Mouse (Mus musculus) brain, adult 2 months (tissue): ENCODE measurements around the gene Gm6096.

Source experiments
- DNase-seq: peaks from one replicate; pipeline ENCODE4 v3.0.0; 2011; ENCODE audit warnings: low read depth, low spot score

The Gm6096 gene

DNA sequence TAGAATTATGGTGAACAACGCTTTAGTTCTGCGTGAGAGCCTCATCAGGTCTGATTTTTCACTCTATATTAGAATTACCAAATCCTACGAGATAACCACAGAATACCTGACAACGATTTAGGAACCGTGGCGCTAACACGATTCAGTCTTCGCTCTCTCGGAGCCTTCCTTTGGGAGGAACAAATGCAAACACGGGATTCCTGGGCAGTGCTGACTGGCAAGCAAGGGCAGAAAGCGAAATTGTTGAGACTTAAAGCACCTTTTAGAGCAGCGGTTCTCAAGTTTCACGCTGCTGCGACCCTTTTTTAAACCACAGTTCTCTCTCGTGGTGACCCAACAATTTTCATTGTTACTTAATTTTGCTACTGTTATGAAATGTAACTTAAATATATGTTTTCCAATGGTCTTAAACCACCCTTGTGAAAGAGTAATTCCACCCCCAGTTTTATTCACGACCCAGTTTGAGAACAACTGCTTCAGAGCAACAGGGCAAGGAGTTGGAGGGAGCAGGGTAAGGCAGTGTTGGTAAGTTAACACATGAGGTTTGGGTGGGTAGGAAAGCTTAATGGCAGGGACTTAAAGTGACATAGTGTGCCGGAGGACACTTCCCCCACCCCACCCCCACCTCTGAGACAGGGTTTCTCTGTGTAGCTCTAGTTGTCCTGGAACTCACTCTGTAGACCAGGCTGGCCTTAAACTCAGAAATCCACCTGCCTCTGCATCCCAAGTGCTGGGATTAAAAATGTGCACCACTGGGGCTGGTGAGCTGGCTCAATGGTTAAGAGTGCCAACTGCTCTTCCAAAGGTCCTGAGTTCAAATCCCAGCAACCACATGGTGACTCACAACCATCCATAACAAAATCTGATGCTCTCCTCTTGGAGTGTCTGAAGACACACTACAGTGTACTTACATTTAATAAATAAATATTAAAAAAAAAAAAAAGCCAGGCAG, 16.0 kb upstream of the Gm6096 start:
- DNase-seq: peak; percentile 58

DNA sequence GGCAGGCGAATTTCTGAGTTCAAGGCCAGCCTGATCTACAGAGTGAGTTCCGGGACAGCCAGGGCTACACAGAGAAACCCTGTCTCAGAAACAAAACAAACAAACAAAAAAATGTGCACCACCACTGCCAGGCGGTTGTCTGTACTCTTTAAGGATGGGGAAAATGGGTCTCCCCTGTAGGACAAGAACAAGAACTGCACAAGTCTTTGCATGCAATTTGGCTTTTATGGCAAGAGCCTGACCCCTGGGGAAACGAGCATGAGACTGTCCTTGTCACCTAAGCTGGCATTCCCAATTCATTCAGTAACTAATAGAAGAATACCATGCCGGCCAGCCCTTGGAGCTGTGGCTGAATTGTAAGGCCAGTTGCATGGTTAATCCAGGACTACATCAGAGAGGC, 15.2 kb upstream of the Gm6096 start:
- no peak for DNase-seq

DNA sequence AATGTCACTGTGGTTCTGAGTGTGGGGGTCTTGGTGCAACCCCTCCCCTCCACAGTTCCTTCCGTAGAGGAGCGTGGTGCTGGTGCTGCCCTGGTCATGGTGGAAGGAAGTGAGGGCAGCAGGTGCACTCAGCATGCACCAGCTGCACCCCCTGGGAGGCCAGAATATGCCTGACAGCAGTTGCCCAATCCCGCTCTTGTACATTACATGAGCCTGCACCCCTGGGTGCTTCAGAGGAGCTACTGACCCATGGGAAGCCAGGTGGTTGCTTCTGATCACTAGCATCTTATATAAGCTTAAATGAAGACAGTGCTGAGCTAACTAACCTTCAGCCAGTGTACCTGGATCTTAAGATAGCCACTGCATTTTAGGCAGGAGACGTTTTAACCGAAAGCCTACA, 12.8 kb upstream of the Gm6096 start:
- no peak for DNase-seq

DNA sequence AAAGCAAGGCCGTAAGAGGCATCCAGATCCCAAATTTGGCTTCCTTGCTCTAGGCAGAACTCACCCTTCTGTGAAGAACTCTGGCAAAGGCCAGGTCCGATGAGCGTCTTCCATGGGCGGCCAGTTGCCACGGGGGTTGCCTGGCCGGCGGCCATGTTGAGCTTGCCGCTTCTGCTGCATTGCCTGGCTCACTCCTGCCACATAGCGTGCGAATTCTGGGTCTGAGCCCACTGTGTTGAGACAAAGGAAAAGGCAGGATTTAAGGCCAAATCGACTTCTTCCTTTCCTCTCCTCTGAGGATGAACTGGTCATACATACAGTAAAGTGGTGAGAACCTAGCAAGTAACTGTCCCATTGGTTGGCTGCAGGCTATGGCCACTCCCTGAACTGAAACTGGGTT, 8.7 kb upstream of the Gm6096 start:
- DNase-seq: peak; percentile 77

DNA sequence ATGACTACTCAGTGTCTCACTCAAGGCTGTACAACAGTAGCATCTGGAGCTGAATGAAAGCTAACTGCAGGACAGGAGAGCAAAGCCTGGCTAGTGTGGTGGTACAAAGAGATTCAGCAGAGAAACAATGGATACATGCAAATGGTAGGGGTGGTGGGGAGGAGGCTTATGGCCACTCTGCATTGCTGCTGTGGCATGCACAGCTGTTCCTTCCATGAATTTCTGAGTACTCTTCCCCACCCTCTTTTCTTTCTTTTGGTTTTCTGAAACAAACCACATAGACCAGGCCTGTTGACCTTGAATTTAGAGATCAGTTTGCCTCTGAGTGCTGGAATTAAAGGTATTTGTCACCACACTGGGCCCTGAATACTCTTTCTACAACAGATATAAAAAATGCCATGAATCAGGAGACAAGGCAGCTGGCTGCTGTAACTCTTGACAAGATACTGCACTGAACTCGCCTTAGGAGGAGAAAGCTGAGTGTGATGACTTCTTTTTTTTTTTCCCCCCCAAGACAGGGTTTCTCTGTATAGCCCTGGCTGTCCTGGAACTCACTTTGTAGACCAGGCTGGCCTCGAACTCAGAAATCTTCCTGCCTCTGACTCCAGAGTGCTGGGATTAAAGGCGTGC, 3.9 kb upstream of the Gm6096 start:
- DNase-seq: no peak

DNA sequence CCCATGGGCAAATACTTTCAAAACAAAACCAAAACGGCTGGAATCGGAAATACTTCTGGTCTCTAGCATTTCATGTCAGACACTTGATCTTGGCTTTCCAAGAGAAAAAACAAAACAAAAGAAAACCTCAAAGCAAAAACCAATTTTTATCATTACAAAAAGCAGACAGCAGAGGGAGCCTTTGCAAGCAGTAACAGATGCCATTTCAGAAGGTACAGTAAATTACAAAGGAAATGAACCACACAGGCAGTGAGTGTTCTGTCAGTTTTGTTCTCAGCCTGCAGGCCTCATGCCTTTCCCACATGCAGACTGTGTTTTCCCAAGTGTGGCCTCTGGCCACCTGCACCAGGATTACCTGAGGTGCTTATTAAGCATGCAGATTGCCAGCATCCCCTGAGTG, 1.2 kb downstream of the Gm6096 start:
- DNase-seq: peak; percentile 67

DNA sequence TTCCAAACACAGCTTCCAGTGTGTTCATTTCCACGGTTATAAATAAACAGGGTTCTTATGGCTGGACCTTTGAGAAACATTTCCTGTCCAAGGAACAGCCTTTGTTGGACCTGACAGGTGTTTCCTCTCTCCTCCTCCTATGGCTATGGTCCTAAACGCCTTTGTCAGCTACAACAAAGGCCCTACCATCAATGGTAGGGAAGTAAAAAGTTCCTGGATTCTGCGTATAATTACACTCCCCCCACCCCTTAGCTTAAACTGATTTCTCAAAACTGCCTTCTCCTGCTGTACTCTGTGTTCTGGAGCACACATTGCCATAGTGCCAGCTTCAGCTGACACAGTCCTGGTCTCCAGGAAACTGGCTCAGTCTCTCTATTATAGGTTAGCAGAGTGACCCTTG, 4.3 kb downstream of the Gm6096 start:
- DNase-seq: no peak

DNA sequence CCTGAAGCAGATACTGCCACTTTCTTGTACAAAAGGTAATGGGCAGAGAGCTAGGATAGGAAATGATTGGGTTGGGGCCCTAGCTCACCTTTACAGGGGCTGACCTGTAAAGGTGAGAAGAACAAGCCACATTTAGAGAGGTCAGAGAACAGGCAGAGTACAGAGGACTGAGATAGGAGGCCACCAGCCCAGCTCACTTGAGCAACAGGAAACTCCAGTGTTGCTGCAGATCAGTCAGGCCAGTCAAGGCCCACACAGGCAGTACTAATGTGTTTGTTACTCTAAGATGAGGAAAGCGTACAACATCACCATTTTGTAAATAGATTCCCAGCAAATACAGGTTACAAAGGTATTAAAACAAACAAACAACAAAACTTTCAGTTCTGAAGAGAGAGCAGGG, 5.1 kb downstream of the Gm6096 start:
- no peak for DNase-seq

DNA sequence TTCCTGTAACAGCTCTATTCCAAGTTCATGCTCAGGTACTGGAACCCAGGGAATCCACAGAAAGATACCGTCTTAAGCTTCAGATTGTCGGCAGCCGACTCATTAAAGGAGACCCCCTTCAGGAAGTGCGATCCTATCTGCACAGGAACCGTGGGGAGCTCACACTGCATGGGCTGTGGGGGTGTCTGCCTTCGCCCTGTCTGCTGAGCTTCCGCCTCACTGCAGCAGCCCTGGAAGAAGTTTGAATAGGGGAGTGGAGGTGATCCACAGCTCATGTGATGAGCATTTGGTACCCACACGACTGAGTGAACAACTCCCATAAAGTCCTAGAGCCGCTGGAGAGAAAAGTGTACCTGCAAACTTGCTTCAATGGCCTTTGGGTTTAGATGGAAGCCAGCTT, 6.4 kb downstream of the Gm6096 start:
- no peak for DNase-seq

DNA sequence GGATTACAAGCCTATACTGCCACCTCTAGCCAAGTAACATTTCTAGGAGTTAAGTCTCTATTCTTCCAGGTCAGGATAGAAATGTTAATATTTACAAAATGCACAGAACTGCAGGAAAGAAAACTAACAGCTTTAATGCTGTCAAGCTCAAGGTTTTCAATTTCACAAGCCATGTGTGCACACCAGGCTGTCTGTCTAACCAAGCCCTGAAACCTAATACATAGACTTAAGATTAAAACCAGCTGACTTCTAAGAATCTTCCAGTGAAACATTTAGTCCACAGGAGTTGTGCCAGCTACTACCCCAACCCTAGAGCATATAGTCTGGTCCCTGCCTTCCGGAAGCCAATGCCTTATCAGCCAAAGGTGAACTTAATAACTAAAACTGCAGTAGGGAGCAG, 7.6 kb downstream of the Gm6096 start:
- no peak for DNase-seq

DNA sequence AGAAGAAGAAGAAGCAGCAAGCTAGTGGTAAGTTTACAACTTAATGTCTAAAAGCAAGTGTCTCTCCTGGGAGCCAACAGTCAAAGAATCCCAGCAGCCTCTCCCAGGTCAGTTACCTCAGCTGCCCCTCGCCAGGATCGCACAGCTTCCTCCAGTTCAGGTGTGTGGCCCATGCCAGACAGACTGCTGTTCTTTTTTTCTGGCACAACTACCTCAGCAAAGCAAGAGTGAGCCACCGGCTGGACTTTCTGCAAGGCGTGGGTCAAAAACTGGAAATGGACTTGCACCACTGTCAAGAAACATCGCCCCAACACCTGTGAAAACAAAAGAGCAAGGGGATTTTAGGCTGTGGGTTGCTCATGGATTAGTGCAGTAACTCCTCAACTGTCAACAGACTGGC, 12.6 kb downstream of the Gm6096 start:
- DNase-seq: no peak

DNA sequence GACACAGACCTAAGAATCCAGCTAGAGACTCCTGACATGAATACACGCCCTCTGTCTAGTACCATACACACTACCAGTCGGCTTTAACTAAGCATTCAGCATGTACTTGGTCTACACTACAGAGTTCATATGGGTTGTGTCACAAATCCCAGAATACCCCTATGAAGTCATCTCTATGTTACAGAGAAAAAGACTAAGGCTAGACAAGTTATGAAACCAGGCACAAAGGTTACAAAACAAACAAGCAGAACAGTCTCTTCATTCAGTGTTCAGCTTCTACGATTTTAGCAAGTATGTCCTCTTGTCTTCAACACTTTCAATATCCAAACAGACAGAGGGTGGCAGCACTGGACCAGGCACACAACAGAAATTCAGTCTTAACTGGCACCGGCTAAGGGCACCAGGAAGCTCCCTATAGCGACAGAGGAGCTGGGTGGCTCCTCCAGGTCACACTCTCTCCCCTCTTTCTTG, 15.1 kb downstream of the Gm6096 start:
- DNase-seq: peak; percentile 94

DNA sequence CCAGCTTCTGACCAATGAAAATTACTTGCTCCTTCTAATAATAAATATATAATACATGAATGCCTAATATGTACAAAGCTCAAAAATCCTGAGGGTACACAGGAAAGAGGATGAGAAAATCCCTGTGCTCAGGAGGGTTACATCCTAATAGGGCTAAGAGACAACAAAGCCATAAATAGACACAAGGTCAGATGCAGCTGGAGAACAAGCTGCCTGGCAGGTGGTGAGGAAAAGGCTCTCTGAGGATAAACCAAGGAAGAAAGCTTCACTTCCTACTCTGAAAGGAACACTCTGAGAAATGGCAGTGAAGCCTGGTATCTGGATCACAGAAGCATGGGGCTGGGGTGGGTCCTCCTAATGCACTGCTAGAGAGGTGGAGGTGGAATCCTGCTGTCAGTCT, 15.6 kb downstream of the Gm6096 start:
- no peak for DNase-seq

DNA sequence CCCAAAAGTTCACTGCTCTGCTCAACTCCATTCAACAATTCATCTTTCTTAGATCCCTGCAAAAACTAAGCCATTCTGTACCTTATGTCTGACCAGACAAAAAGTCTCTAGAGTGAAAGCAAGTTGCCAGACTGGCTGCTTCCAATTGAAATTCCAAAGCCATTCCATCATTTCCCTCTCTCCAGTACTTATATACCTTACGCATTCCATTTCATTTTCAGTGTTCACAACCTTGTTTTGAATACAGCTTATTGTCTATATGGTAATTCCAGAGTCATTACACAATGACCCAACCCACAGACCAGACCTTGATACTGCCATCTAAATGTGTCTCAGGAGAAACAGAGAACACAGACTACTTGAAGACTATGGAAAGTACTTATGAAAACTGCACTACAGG, 17.6 kb downstream of the Gm6096 start:
- no peak for DNase-seq

DNA sequence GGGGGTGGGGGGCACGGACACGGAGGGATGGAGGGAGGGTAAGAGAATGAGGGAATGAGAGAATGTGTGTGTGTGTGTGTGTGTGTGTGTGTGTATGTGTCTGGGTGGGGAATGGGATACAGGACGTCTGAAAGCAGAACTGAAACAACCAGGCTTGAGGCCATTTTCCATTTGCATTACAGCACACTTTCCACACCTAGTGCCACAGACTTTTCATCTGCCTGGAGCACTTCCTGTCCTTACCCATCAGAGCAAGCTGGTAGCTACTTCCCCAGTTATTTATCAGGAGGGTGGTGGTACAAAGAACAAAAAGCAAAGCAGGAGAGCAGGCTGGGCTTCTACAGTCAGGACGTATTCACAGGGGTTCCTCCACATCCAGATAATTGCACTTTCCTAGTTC, 21.6 kb downstream of the Gm6096 start:
- no peak for DNase-seq

DNA sequence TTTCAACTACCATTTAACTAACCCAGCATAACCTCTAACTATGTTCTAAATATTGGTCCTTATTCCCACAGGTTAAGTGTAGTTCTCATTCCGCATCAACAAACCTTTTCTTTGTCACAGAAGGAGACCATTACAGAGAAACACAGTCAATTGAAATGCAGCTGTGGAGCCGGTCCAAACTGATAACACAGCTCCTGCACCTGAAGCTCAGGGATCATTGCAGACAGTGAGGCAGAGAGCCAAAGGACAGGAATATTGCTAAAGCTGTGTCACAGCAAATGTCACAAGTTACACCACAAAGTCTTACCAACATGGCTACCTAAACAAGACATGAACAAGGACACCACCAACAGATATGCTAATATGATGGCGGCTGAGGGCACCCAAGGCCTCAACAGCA, 25.2 kb downstream of the Gm6096 start:
- no peak for DNase-seq

DNA sequence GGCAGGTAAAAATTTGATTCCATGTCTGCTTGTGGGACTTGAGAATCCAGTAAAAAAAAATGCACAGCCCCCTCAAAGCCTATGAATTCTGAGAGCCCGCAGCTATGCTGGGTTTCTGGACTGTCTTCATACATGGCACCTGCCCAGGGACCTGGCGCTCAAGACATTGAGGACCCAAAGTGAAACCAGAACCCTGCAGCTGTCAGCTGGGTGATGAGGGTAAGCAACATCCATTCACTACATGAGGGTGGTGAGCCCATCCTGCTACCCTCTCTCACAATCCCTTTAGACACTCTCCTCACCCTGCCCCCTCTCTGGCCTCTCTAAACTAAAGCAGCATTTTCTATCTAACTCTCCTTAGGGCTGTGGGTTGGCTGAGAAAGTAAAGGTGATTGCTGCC, 26.8 kb downstream of the Gm6096 start:
- no peak for DNase-seq

DNA sequence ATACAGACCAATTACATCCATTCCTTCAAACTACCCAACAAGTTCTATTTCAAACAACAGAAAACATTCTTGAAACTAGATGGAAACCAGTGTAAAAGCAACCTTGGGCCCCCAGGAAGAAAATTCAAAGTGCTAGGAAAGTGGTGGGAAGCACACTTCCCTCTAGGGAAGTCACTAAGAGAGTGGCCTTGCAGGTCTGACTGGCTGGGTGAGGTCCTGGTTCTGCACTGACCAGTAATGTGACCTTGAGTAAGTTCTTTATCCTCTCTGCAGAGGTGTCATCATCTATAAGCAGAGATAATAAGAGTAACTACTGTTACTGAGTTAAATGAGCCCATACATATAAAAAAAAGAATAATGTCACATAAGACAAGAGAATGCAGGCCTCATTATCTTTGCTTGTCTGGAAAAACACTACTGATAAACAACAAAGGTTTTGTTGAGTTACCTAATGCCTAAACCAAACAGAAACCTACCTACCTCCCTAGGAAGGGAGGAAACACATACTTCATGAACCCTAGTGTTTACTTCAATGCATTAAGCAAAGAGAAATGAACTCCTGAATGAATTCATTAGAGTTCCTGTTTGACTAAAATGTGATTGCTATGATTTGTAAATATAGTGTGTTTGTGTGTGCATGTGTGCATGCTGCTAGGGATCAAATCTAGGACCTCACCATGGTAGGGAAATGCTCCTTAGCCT, 39.8 kb downstream of the Gm6096 start:
- DNase-seq: no peak

DNA sequence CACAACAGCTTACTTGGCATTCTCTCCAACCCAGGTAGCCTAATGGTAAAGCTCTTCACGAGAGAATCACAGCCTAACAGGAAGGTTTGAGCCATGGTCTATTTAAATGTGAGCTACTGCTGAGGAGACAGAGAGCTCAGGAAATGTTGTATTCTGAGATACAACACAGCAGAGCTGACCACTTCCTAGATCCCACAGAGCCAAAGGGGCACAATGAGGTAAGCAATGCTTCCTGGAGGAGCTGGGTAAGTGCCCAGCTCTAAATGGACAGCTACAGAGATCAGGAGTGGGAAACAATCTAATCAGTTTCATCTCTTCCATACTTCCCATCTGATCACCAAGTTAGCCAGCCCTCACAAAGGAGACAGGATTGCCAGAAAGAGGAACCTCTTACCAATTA, 40.4 kb downstream of the Gm6096 start:
- no peak for DNase-seq

DNA sequence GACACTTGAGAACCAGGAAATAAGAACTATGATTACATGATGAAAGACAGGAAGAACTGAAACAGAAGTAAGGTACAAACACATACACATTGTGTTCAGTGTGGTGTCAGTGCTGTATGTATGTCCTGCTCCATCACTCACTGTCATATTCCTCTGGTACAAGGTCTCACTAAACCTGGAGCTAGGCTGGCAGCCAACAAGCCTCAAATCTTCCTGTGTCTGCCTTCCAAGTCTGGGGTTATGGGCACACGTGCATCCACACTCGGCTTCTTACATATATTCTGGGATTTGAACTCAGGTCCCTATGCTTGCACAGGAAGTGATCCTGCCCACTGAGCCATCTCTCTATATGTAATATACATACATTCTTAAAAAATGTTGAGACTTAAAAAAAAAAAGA, 41.8 kb downstream of the Gm6096 start:
- no peak for DNase-seq

DNA sequence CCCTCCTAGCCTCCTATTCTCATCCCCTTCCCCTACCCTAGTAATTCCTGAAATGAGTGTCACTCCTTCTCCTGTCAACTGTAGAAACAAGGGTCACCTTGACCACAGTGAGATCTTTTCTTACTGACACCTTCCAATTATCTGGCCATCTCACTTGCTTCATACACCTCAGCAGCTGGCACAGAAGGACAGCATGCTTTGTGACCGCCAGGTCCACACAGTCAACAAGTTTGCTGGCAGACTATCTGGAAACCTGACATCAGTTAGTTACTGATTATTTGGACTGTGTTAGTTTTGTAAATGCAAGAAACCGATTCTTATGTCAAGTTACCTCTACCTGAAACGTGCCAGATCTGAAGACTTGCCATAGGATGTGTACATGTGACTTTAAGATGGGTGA, 45.3 kb downstream of the Gm6096 start:
- no peak for DNase-seq

DNA sequence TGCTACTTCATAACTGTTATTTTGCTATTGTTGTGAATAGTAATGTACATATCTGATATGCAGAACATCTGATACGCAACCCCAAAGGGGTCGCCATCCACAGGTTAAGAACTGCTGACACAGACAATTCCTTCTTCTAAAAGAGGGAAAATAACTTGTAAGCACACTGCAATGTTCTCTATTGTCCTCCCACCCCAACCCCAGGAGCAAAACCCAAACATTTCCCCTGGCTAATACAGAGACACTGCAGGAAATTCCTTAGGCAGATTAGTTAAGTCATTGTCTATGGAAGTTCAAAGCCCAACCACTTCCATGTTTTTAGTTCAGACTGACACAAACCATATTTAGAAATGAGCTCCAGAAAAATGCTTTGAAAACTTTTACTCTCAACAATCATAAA, 48.0 kb downstream of the Gm6096 start:
- DNase-seq: no peak
